Mouse (Mus musculus) megakaryocyte, embryonic 14.5 days (primary cell): Measurements from ENCODE around the gene Orai3.

Experiments used
- FLI1 ChIP-seq: IDR thresholded peaks from 2 replicates; pipeline ENCODE4 v1.6.1; 2012; ENCODE audit warnings: low read length, inconsistent platforms, mixed read lengths
- GATA1 ChIP-seq: IDR thresholded peaks from 3 replicates; pipeline ENCODE4 v1.6.1; 2012; ENCODE audit warnings: mixed read lengths, low read length, inconsistent platforms, borderline replicate concordance

GRCm38 (mm10) chr7:127725924-127726323 is 43.7 kb upstream of the Orai3 start:
- no peak for TF ChIP-seq GATA1
- TF ChIP-seq FLI1 = no peak
